Mouse (Mus musculus) forebrain, embryonic 11.5 days (tissue): ENCODE measurements around the gene Ptgfr. TPM values are rescaled to one million over a fixed set of nuclear protein-coding genes. Genes with fewer than 3 reads are reported as not detected.

Source experiments
- ATAC-seq: fragments of 200-750 bp; cut with Nextera tagmentation; replicated peaks from 2 replicates; pipeline ENCODE4 v1.8.0; 2017; ENCODE audit warnings: moderate TSS enrichment; ENCODE audit not compliant: low FRiP score
- DNase-seq: peaks from one replicate; pipeline ENCODE4 v3.0.0-alpha.2; 2017; ENCODE audit warnings: low spot score
- H3K27ac ChIP-seq: fragments of 300-500 bp; sonication (generic); 2 replicates; pipeline ENCODE4 v1.5.1; 2014; ENCODE audit warnings: low read depth, low read length
- H3K27me3 ChIP-seq: fragments of 300-500 bp; sonication (generic); 2 replicates; pipeline ENCODE4 v1.6.1; 2014; ENCODE audit warnings: mild to moderate bottlenecking, low read length, mixed read lengths; ENCODE audit not compliant: control insufficient read depth, insufficient read depth
- H3K36me3 ChIP-seq: fragments of 300-500 bp; sonication (generic); 2 replicates; pipeline ENCODE4 v1.6.1; 2014; ENCODE audit warnings: mild to moderate bottlenecking, low read length, moderate library complexity, mixed read lengths; ENCODE audit not compliant: control insufficient read depth, insufficient read depth
- H3K4me1 ChIP-seq: fragments of 300-500 bp; sonication (generic); replicated peaks from 2 replicates; pipeline ENCODE4 v1.6.1; 2014; ENCODE audit warnings: low read length, mixed read lengths; ENCODE audit not compliant: control insufficient read depth, insufficient read depth
- H3K4me2 ChIP-seq: fragments of 300-500 bp; sonication (generic); 2 replicates; pipeline ENCODE4 v1.6.1; 2014; ENCODE audit warnings: low read depth, mild to moderate bottlenecking, low read length, moderate library complexity, mixed read lengths; ENCODE audit not compliant: severe bottlenecking
- H3K4me3 ChIP-seq: fragments of 300-500 bp; sonication (generic); 2 replicates; pipeline ENCODE4 v1.5.1; 2014; ENCODE audit warnings: low read depth, low read length
- H3K9ac ChIP-seq: fragments of 300-500 bp; sonication (generic); 2 replicates; pipeline ENCODE4 v1.6.1; 2014; ENCODE audit warnings: low read length
- H3K9me3 ChIP-seq: fragments of 300-500 bp; sonication (generic); 2 replicates; pipeline ENCODE4 v1.6.1; 2016; ENCODE audit warnings: low read length, mixed read lengths; ENCODE audit not compliant: control insufficient read depth
- WGBS: fragments of 180-500 bp; shearing (Covaris S2); extraction: QIAGEN DNeasy Blood & Tissue Kit; methylation state at CpG from one replicate; pipeline ENCODE4 v1.1.7; 2014; 5-methylcytosine and 5-hydroxymethylcytosine counted together
- polyA plus RNA-seq: library from polyadenylated mRNA; unstranded; fragments of >200 nt; fragmentation: Nextera tagmentation; extraction: Ambion mirVana; gene quantifications from 2 replicates; pipeline ENCODE4 v1.2.1, GENCODE M21; 2014

The Ptgfr gene
- polyA plus RNA-seq: 0.83 and 1.1 TPM in 2 replicates

GRCm38 (mm10) chr3:151836871-151837680 lies at the start of gene Ptgfr:
TSS of gene Ptgfr (minus strand) at chr3:151837630.
- H3K9ac ChIP-seq: peak within 1 kb of the TSS; percentile 48
- peak within 1 kb of the TSS; percentile 39 for H3K4me3 ChIP-seq
- ATAC-seq (peak; percentile 79), DNase-seq (peak; percentile 72)
- no peaks in the 10 kb centered on the region for H3K36me3 ChIP-seq
- peak within 1 kb of the TSS; percentile 92 for H3K4me2 ChIP-seq
- H3K27me3 ChIP-seq: no peaks in the 10 kb centered on the region
- under 1% methylated on average over 30 of the region's 30 CpGs for WGBS
- H3K27ac ChIP-seq: no peak within 1 kb of the TSS
- H3K4me1 ChIP-seq: no peaks in the 10 kb centered on the region
- H3K9me3 ChIP-seq: no peaks in the 10 kb centered on the region

GRCm38 (mm10) chr3:151883881-151884280 lies 46.5 kb upstream of the Ptgfr start:
- no peak for DNase-seq
- 68% methylated on average over 5 of the region's 5 CpGs for WGBS

GRCm38 (mm10) chr3:151879981-151880380 lies 42.6 kb upstream of the Ptgfr start:
- no peaks in the 10 kb centered on the region for H3K4me1 ChIP-seq
- 77% methylated on average over 2 of the region's 2 CpGs for WGBS
- no peaks in the 10 kb centered on the region for H3K27me3 ChIP-seq
- H3K9ac ChIP-seq: no peak overlapping the region
- H3K27ac ChIP-seq: no peak overlapping the region
- ATAC-seq: no peak
- no peak overlapping the region for H3K4me2 ChIP-seq
- no peaks in the 10 kb centered on the region for H3K9me3 ChIP-seq
- DNase-seq: no peak
- no peaks in the 10 kb centered on the region for H3K36me3 ChIP-seq
- H3K4me3 ChIP-seq: no peak overlapping the region

More at GRCm38 (mm10) chr3:151883881-151884280, 46.5 kb upstream of the Ptgfr start:
- no peak overlapping the region for H3K9ac ChIP-seq
- H3K27ac ChIP-seq: no peak overlapping the region
- H3K4me3 ChIP-seq: no peak overlapping the region
- H3K36me3 ChIP-seq: no peaks in the 10 kb centered on the region
- no peaks in the 10 kb centered on the region for H3K27me3 ChIP-seq
- H3K4me2 ChIP-seq: no peak overlapping the region
- H3K4me1 ChIP-seq: no peaks in the 10 kb centered on the region
- no peak for ATAC-seq
- H3K9me3 ChIP-seq: no peaks in the 10 kb centered on the region

GRCm38 (mm10) chr3:151868970-151869369 lies 31.5 kb upstream of the Ptgfr start:
- Histone ChIP-seq H3K4me1 (no peaks in the 10 kb centered on the region), H3K36me3 (no peaks in the 10 kb centered on the region), H3K4me2 (no peak overlapping the region), H3K9ac (no peak overlapping the region), H3K9me3 (no peaks in the 10 kb centered on the region), H3K4me3 (no peak overlapping the region), H3K27ac (no peak overlapping the region), H3K27me3 (no peaks in the 10 kb centered on the region)
- ATAC-seq: no peak
- DNase-seq: no peak

GRCm38 (mm10) chr3:151851344-151851743 lies 13.9 kb upstream of the Ptgfr start:
- H3K9ac ChIP-seq: no peak overlapping the region
- no peak overlapping the region for H3K4me3 ChIP-seq
- no peaks in the 10 kb centered on the region for H3K9me3 ChIP-seq
- 94% methylated on average over 1 of the region's 1 CpGs for WGBS
- H3K27ac ChIP-seq: no peak overlapping the region
- ATAC-seq (no peak), DNase-seq (no peak)
- H3K36me3 ChIP-seq: no peaks in the 10 kb centered on the region
- no peaks in the 10 kb centered on the region for H3K27me3 ChIP-seq
- H3K4me2 ChIP-seq: no peak overlapping the region
- H3K4me1 ChIP-seq: no peaks in the 10 kb centered on the region

GRCm38 (mm10) chr3:151850621-151851020 lies 13.2 kb upstream of the Ptgfr start:
- H3K4me2 ChIP-seq: no peak overlapping the region
- DNase-seq (no peak), ATAC-seq (no peak)
- no peak overlapping the region for H3K9ac ChIP-seq
- 68% methylated on average over 1 of the region's 1 CpGs for WGBS
- no peak overlapping the region for H3K4me3 ChIP-seq
- H3K27me3 ChIP-seq: no peaks in the 10 kb centered on the region
- H3K27ac ChIP-seq: no peak overlapping the region
- no peaks in the 10 kb centered on the region for H3K36me3 ChIP-seq
- no peaks in the 10 kb centered on the region for H3K4me1 ChIP-seq
- H3K9me3 ChIP-seq: no peaks in the 10 kb centered on the region

- Histone ChIP-seq H3K36me3 (no peaks in the 10 kb centered on the region), H3K9me3 (no peaks in the 10 kb centered on the region), H3K9ac (no peak overlapping the region), H3K4me3 (no peak overlapping the region), H3K4me2 (no peak overlapping the region), H3K27me3 (no peaks in the 10 kb centered on the region), H3K27ac (no peak overlapping the region), H3K4me1 (no peaks in the 10 kb centered on the region)
- 90% methylated on average over 7 of the region's 7 CpGs for WGBS
- DNase-seq (no peak), ATAC-seq (no peak)
Measured at GRCm38 (mm10) chr3:151846292-151846691, 8.9 kb upstream of the Ptgfr start.

GRCm38 (mm10) chr3:151844361-151845154 lies 7.1 kb upstream of the Ptgfr start:
- H3K9me3 ChIP-seq: no peaks in the 10 kb centered on the region
- no peaks in the 10 kb centered on the region for H3K27me3 ChIP-seq
- H3K27ac ChIP-seq: no peak overlapping the region
- no peaks in the 10 kb centered on the region for H3K36me3 ChIP-seq
- H3K4me3 ChIP-seq: no peak overlapping the region
- H3K4me1 ChIP-seq: no peaks in the 10 kb centered on the region
- 77% methylated on average over 5 of the region's 5 CpGs for WGBS
- ATAC-seq (no peak), DNase-seq (no peak)
- H3K9ac ChIP-seq: no peak overlapping the region
- H3K4me2 ChIP-seq: no peak overlapping the region
